Mouse (Mus musculus) hindbrain, embryonic 15.5 days (tissue): ENCODE measurements around the gene Ephb1. TPM values are rescaled to one million over a fixed set of nuclear protein-coding genes. Genes with fewer than 3 reads are reported as not detected.

Source experiments
- ATAC-seq: fragments of 200-750 bp; cut with Nextera tagmentation; 2 replicates; pipeline ENCODE4 v1.8.0; 2017; ENCODE audit warnings: low read depth, moderate number of reproducible peaks, moderate TSS enrichment; ENCODE audit not compliant: low FRiP score
- H3K27ac ChIP-seq: fragments of 300-500 bp; sonication (generic); replicated peaks from 2 replicates; pipeline ENCODE4 v1.5.1; 2015; ENCODE audit warnings: mild to moderate bottlenecking, inconsistent platforms
- H3K27me3 ChIP-seq: fragments of 300-500 bp; sonication (generic); 2 replicates; pipeline ENCODE4 v1.6.1; 2015; ENCODE audit warnings: control low read depth, inconsistent platforms
- H3K36me3 ChIP-seq: fragments of 300-500 bp; sonication (generic); 2 replicates; pipeline ENCODE4 v1.6.1; 2015; ENCODE audit warnings: control low read depth, inconsistent platforms
- H3K4me1 ChIP-seq: fragments of 300-500 bp; sonication (generic); replicated peaks from 2 replicates; pipeline ENCODE4 v1.6.1; 2015; ENCODE audit warnings: control low read depth, inconsistent platforms
- H3K4me2 ChIP-seq: fragments of 300-500 bp; sonication (generic); 2 replicates; pipeline ENCODE4 v1.6.1; 2015; ENCODE audit warnings: moderate library complexity, mild to moderate bottlenecking, inconsistent platforms
- H3K4me3 ChIP-seq: fragments of 300-500 bp; sonication (generic); 2 replicates; pipeline ENCODE4 v1.5.1; 2015; ENCODE audit warnings: mild to moderate bottlenecking, inconsistent platforms
- H3K9ac ChIP-seq: fragments of 300-500 bp; sonication (generic); 2 replicates; pipeline ENCODE4 v1.6.1; 2015; ENCODE audit warnings: inconsistent platforms
- H3K9me3 ChIP-seq: fragments of 300-500 bp; sonication (generic); 2 replicates; pipeline ENCODE4 v1.6.1; 2016; ENCODE audit warnings: control low read depth, inconsistent platforms
- WGBS: fragments of 180-500 bp; shearing (Covaris S2); methylation state at CpG from one replicate; pipeline ENCODE4 v1.1.7; 2015; 5-methylcytosine and 5-hydroxymethylcytosine counted together
- polyA plus RNA-seq: library from polyadenylated mRNA; unstranded; fragments of >200 nt; fragmentation: Nextera tagmentation; extraction: Ambion mirVana; gene quantifications from 2 replicates; pipeline ENCODE4 v1.2.1, GENCODE M21; 2015

Gene Ephb1
- polyA plus RNA-seq, 1 experiment from 2014 or later, result 53.1 TPM

GRCm38 (mm10) chr9:101942058-101942669 lies 412.3 kb downstream of the Ephb1 start:
- WGBS, result 90% methylated on average over 9 of the region's 9 CpGs
- Histone ChIP-seq H3K27ac (no peak overlapping the region; the same call in 1 of the 2 replicates), H3K4me3 (no peak overlapping the region), H3K9me3 (no peaks in the 10 kb centered on the region), H3K4me2 (no peak overlapping the region), H3K36me3 (no peaks in the 10 kb centered on the region), H3K27me3 (no peaks in the 10 kb centered on the region), H3K4me1 (peaks cover 32% of the 10 kb centered on the region), H3K9ac (no peak overlapping the region)
- ATAC-seq, result no peak

GRCm38 (mm10) chr9:101940182-101940581 lies 414.3 kb downstream of the Ephb1 start:
- peaks cover 29% of the 10 kb centered on the region for H3K4me1 ChIP-seq
- no peak for ATAC-seq
- no peak overlapping the region for H3K4me3 ChIP-seq
- WGBS, result 81% methylated on average over 3 of the region's 3 CpGs
- H3K36me3 ChIP-seq, result no peaks in the 10 kb centered on the region
- H3K9ac ChIP-seq, result no peak overlapping the region
- H3K4me2 ChIP-seq, result no peak overlapping the region
- no peaks in the 10 kb centered on the region for H3K9me3 ChIP-seq
- H3K27me3 ChIP-seq, result no peaks in the 10 kb centered on the region
- H3K27ac ChIP-seq, result no peak overlapping the region

GRCm38 (mm10) chr9:101939006-101939405 lies 415.5 kb downstream of the Ephb1 start:
- Histone ChIP-seq H3K4me3 (no peak overlapping the region), H3K9me3 (no peaks in the 10 kb centered on the region), H3K36me3 (no peaks in the 10 kb centered on the region), H3K4me2 (no peak overlapping the region), H3K9ac (no peak overlapping the region), H3K27me3 (no peaks in the 10 kb centered on the region), H3K4me1 (peaks cover 38% of the 10 kb centered on the region), H3K27ac (0 out of 2 replicates have a peak overlapping the region, but pooled peaks have one; percentile 21)
- peak; percentile 85; the same call in 1 of the 2 replicates for ATAC-seq
- 27% methylated on average over 5 of the region's 5 CpGs for WGBS

- Histone ChIP-seq H3K27ac (no peak overlapping the region), H3K9me3 (no peaks in the 10 kb centered on the region), H3K4me1 (peaks cover 36% of the 10 kb centered on the region), H3K4me3 (no peak overlapping the region), H3K27me3 (no peaks in the 10 kb centered on the region), H3K36me3 (no peaks in the 10 kb centered on the region), H3K4me2 (no peak overlapping the region), H3K9ac (no peak overlapping the region)
- WGBS, result 77% methylated on average over 4 of the region's 4 CpGs
- ATAC-seq, result no peak
Measured at GRCm38 (mm10) chr9:101938066-101938465, 416.4 kb downstream of the Ephb1 start.

GRCm38 (mm10) chr9:101934887-101935286 lies 419.6 kb downstream of the Ephb1 start:
- Histone ChIP-seq H3K27ac (0 out of 2 replicates have a peak overlapping the region, but pooled peaks have one; percentile 12), H3K36me3 (no peaks in the 10 kb centered on the region), H3K27me3 (no peaks in the 10 kb centered on the region), H3K4me3 (no peak overlapping the region), H3K9ac (no peak overlapping the region), H3K4me1 (peaks cover 31% of the 10 kb centered on the region), H3K9me3 (no peaks in the 10 kb centered on the region), H3K4me2 (no peak overlapping the region)
- 30% methylated on average over 8 of the region's 8 CpGs for WGBS
- no peak for ATAC-seq

GRCm38 (mm10) chr9:101933946-101934573 lies 420.4 kb downstream of the Ephb1 start:
- Histone ChIP-seq H3K4me2 (no peak overlapping the region), H3K27me3 (no peaks in the 10 kb centered on the region), H3K4me3 (no peak overlapping the region), H3K27ac (no peak overlapping the region), H3K9ac (no peak overlapping the region), H3K4me1 (peaks cover 25% of the 10 kb centered on the region), H3K9me3 (no peaks in the 10 kb centered on the region), H3K36me3 (no peaks in the 10 kb centered on the region)
- 31% methylated on average over 8 of the region's 8 CpGs for WGBS
- ATAC-seq, result no peak

- Histone ChIP-seq H3K27ac (no peak overlapping the region), H3K36me3 (peaks cover 8% of the 10 kb centered on the region), H3K9me3 (no peaks in the 10 kb centered on the region), H3K4me2 (no peak overlapping the region), H3K9ac (no peak overlapping the region), H3K4me1 (no peaks in the 10 kb centered on the region), H3K27me3 (no peaks in the 10 kb centered on the region), H3K4me3 (no peak overlapping the region)
- WGBS, result 55% methylated on average over 4 of the region's 4 CpGs
- ATAC-seq, result no peak
Measured at GRCm38 (mm10) chr9:101924829-101925228, 429.7 kb downstream of the Ephb1 start.

- H3K4me2 ChIP-seq, result no peak overlapping the region
- no peak overlapping the region for H3K27ac ChIP-seq
- no peak for ATAC-seq
- WGBS, result 69% methylated on average over 4 of the region's 4 CpGs
- peaks cover 8% of the 10 kb centered on the region for H3K36me3 ChIP-seq
- H3K9me3 ChIP-seq, result no peaks in the 10 kb centered on the region
- H3K27me3 ChIP-seq, result no peaks in the 10 kb centered on the region
- H3K4me1 ChIP-seq, result no peaks in the 10 kb centered on the region
- no peak overlapping the region for H3K4me3 ChIP-seq
- no peak overlapping the region for H3K9ac ChIP-seq
Measured at GRCm38 (mm10) chr9:101922846-101923245, 431.6 kb downstream of the Ephb1 start.

GRCm38 (mm10) chr9:101919324-101919723 lies 435.2 kb downstream of the Ephb1 start:
- no peaks in the 10 kb centered on the region for H3K27me3 ChIP-seq
- no peak overlapping the region for H3K4me2 ChIP-seq
- no peak overlapping the region for H3K4me3 ChIP-seq
- H3K4me1 ChIP-seq, result no peaks in the 10 kb centered on the region
- ATAC-seq, result no peak
- 83% methylated on average over 5 of the region's 5 CpGs for WGBS
- no peak overlapping the region for H3K9ac ChIP-seq
- peaks cover 8% of the 10 kb centered on the region for H3K36me3 ChIP-seq
- H3K27ac ChIP-seq, result no peak overlapping the region
- H3K9me3 ChIP-seq, result no peaks in the 10 kb centered on the region

- H3K9ac ChIP-seq, result no peak overlapping the region
- H3K4me2 ChIP-seq, result no peak overlapping the region
- peaks cover 8% of the 10 kb centered on the region for H3K36me3 ChIP-seq
- no peaks in the 10 kb centered on the region for H3K4me1 ChIP-seq
- 83% methylated on average over 4 of the region's 4 CpGs for WGBS
- H3K9me3 ChIP-seq, result no peaks in the 10 kb centered on the region
- H3K27ac ChIP-seq, result no peak overlapping the region
- ATAC-seq, result no peak
- H3K4me3 ChIP-seq, result no peak overlapping the region
- no peaks in the 10 kb centered on the region for H3K27me3 ChIP-seq
Measured at GRCm38 (mm10) chr9:101918771-101919170, 435.7 kb downstream of the Ephb1 start.

- Histone ChIP-seq H3K4me1 (peaks cover 11% of the 10 kb centered on the region; the same call in 1 of the 2 replicates), H3K9me3 (no peaks in the 10 kb centered on the region), H3K4me2 (no peak overlapping the region), H3K27ac (no peak overlapping the region), H3K9ac (no peak overlapping the region), H3K4me3 (no peak overlapping the region), H3K36me3 (no peaks in the 10 kb centered on the region), H3K27me3 (no peaks in the 10 kb centered on the region)
- ATAC-seq, result no peak
- WGBS, result 73% methylated on average over 2 of the region's 2 CpGs
Measured at GRCm38 (mm10) chr9:101915082-101915481, 439.4 kb downstream of the Ephb1 start.

GRCm38 (mm10) chr9:101911176-101911866 lies 443.2 kb downstream of the Ephb1 start:
- no peak overlapping the region for H3K4me2 ChIP-seq
- no peak overlapping the region for H3K4me3 ChIP-seq
- 22% methylated on average over 9 of the region's 9 CpGs for WGBS
- no peak for ATAC-seq
- H3K27ac ChIP-seq, result no peak overlapping the region
- no peaks in the 10 kb centered on the region for H3K9me3 ChIP-seq
- no peaks in the 10 kb centered on the region for H3K36me3 ChIP-seq
- H3K4me1 ChIP-seq, result peaks cover 32% of the 10 kb centered on the region
- H3K9ac ChIP-seq, result no peak overlapping the region
- no peaks in the 10 kb centered on the region for H3K27me3 ChIP-seq
